Mouse (Mus musculus): ENCODE measurements around the gene Scfd2. TPM values are rescaled to one million over a fixed set of nuclear protein-coding genes. Genes with fewer than 3 reads are reported as not detected.
A peak's percentile ranks its signal among the peaks of the same experiment; 100 is the strongest.

Gene Scfd2
- total RNA-seq, 2 experiments from 2014 or later = 29.3 to 32.7 TPM

GRCm38 (mm10) chr5:74228938-74229337 is 302.6 kb downstream of the Scfd2 start:
- intact Hi-C loops (cut with DNase I) = no loop called here
- DNase-seq (ENCODE audit: low spot score in 2 of 2) = no peak

GRCm38 (mm10) chr5:74227352-74227751 is 304.2 kb downstream of the Scfd2 start:
- DNase-seq (ENCODE audit: low spot score in 2 of 2) = no peak

GRCm38 (mm10) chr5:74226183-74226582 is 305.4 kb downstream of the Scfd2 start:
- no peak for DNase-seq (ENCODE audit: low spot score in 2 of 2)
- intact Hi-C loops (cut with DNase I) = no loop called here

More at GRCm38 (mm10) chr5:74227352-74227751, 304.2 kb downstream of the Scfd2 start:
- intact Hi-C loops (cut with DNase I) = no loop called here

GRCm38 (mm10) chr5:74224480-74224879 is 307.1 kb downstream of the Scfd2 start:
- intact Hi-C loops (cut with DNase I) = no loop called here
- DNase-seq (ENCODE audit: low spot score in 2 of 2) = no peak

- intact Hi-C loops (cut with DNase I) = no loop called here
These were observed 308.9 kb downstream of the Scfd2 start for GRCm38 (mm10) chr5:74222626-74223025.

GRCm38 (mm10) chr5:74218524-74218923 is 313.0 kb downstream of the Scfd2 start:
- DNase-seq (ENCODE audit: low spot score in 2 of 2) = no peak
- intact Hi-C loops (cut with DNase I) = no loop called here

More at GRCm38 (mm10) chr5:74222626-74223025, 308.9 kb downstream of the Scfd2 start:
- no peak for DNase-seq (ENCODE audit: low spot score in 2 of 2)

GRCm38 (mm10) chr5:74215125-74215524 is 316.4 kb downstream of the Scfd2 start:
- no peak for DNase-seq (ENCODE audit: low spot score in 2 of 2)
- intact Hi-C loops (cut with DNase I) = no loop called here

- intact Hi-C loops (cut with DNase I) = no loop called here
- no peak for DNase-seq (ENCODE audit: low spot score in 2 of 2)
These were observed 317.0 kb downstream of the Scfd2 start for GRCm38 (mm10) chr5:74214501-74215110.

GRCm38 (mm10) chr5:74211346-74211745 is 320.2 kb downstream of the Scfd2 start:
- DNase-seq (ENCODE audit: low spot score in 2 of 2) = no peak
- intact Hi-C loops (cut with DNase I) = no loop called here

- intact Hi-C loops (cut with DNase I) = no loop called here
- DNase-seq (ENCODE audit: low spot score in 2 of 2) = no peak
These were observed 321.9 kb downstream of the Scfd2 start for GRCm38 (mm10) chr5:74209640-74210039.

GRCm38 (mm10) chr5:74208438-74208837 is 323.1 kb downstream of the Scfd2 start:
- no peak for DNase-seq (ENCODE audit: low spot score in 2 of 2)
- intact Hi-C loops (cut with DNase I) = no loop called here

GRCm38 (mm10) chr5:74207209-74207608 is 324.4 kb downstream of the Scfd2 start:
- DNase-seq (ENCODE audit: low spot score in 2 of 2) = peak in 1 of 2 experiments; percentile 31
- intact Hi-C loops (cut with DNase I) = no loop called here

GRCm38 (mm10) chr5:74206649-74207048 is 324.9 kb downstream of the Scfd2 start:
- intact Hi-C loops (cut with DNase I) = no loop called here

GRCm38 (mm10) chr5:74206038-74206437 is 325.5 kb downstream of the Scfd2 start:
- DNase-seq (ENCODE audit: low spot score in 2 of 2) = no peak
- intact Hi-C loops (cut with DNase I) = no loop called here

More at GRCm38 (mm10) chr5:74206649-74207048, 324.9 kb downstream of the Scfd2 start:
- DNase-seq (ENCODE audit: low spot score in 2 of 2) = no peak

- intact Hi-C loops (cut with DNase I) = no loop called here
- DNase-seq (ENCODE audit: low spot score in 2 of 2) = no peak
These were observed 326.1 kb downstream of the Scfd2 start for GRCm38 (mm10) chr5:74205509-74205908.

GRCm38 (mm10) chr5:74204465-74204864 is 327.1 kb downstream of the Scfd2 start:
- DNase-seq (ENCODE audit: low spot score in 2 of 2) = no peak
- intact Hi-C loops (cut with DNase I) = no loop called here

- intact Hi-C loops (cut with DNase I) = no loop called here
- no peak for DNase-seq (ENCODE audit: low spot score in 2 of 2)
These were observed 329.0 kb downstream of the Scfd2 start for GRCm38 (mm10) chr5:74202515-74202914.

- intact Hi-C loops (cut with DNase I) = no loop called here
- DNase-seq (ENCODE audit: low spot score in 2 of 2) = no peak
These were observed 329.8 kb downstream of the Scfd2 start for GRCm38 (mm10) chr5:74201570-74202357.

- intact Hi-C loops (cut with DNase I) = no loop called here
- DNase-seq (ENCODE audit: low spot score in 2 of 2) = no peak
These were observed 331.1 kb downstream of the Scfd2 start for GRCm38 (mm10) chr5:74200481-74200880.

- DNase-seq (ENCODE audit: low spot score in 2 of 2) = no peak
- intact Hi-C loops (cut with DNase I) = loop anchor here (5.0 to 10.0 kb wide), 4 partner anchors 53 to 345 kb away; no protein-coding TSS in a partner anchor
These were observed 331.8 kb downstream of the Scfd2 start for GRCm38 (mm10) chr5:74199793-74200192.

- DNase-seq (ENCODE audit: low spot score in 2 of 2) = no peak
These were observed 333.1 kb downstream of the Scfd2 start for GRCm38 (mm10) chr5:74198446-74198845.

More at GRCm38 (mm10) chr5:74198446-74198845, 333.1 kb downstream of the Scfd2 start:
- intact Hi-C loops (cut with DNase I) = loop anchor here (5.0 to 10.0 kb wide), 4 partner anchors 54 to 344 kb away; no protein-coding TSS in a partner anchor

Data from left cerebral cortex, postnatal 14 days (tissue).